Mouse (Mus musculus) bone marrow, adult 2 months (tissue): ENCODE data around the gene Bicral.

Source experiments
- CTCF ChIP-seq: fragments of 200-500 bp; IDR thresholded peaks from 2 replicates; pipeline ENCODE4 v1.5.1; 2011; ENCODE audit warnings: low read length, control low read depth; ENCODE audit not compliant: control insufficient read depth, insufficient read depth
- POLR2A ChIP-seq: fragments of 200-500 bp; IDR thresholded peaks from 2 replicates; pipeline ENCODE4 v1.6.1; 2011; ENCODE audit warnings: low read depth, mild to moderate bottlenecking, control low read depth, low read length, borderline replicate concordance; ENCODE audit not compliant: control insufficient read depth

DNA sequence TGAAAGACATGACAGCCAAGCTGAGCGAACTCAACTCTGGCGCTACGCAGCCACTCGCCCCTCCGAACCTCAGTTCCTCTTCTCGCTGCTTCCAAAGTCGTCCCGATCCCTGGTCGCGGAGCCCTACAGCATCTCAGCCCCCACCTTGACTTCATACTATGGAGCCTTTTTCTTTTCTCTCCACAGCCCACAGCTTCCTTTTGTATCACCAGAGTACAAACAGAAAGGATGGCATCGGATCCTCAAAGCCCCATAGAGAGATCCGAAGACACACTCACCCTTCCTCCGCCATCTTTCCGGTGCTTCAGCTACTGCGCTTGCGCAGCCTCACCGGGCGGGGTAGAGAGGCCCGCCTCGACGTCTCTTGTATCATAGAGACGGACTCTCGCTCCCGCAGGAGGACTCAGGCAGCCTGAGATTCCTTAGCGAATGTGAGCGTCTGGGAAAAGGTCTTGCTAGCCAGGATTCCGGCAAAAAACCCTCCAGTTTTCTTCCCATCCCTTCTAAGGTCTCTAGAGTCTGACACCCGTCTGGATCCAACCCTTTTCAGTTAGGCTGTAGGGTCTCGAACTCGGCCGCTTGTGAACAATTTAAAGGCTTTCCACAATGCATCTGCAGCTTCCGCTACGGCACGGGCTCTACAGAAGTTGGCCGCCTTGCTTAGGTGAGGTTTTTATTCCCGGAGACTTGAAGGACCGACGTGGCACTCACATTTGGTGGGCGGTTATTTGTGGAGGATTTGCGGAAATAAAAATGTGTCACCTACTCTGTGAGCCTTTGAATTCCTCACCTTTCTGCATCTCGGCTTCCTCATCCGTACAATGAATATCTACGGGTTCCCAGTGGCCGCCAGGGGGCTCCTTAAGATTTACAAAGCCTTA lies 75.7 kb downstream of the Bicral start, which contains the start of gene Rpl7l1:
- TF ChIP-seq CTCF: peak; percentile 46
- TF ChIP-seq POLR2A: peak; percentile 89
